Mouse (Mus musculus): ENCODE data around the gene Gstt1. TPM values are rescaled to one million over a fixed set of nuclear protein-coding genes. Genes with fewer than 3 reads are reported as not detected.

Gstt1 gene
- polyA plus RNA-seq, 1 experiment = 19.2 TPM

GRCm38 (mm10) chr10:75762413-75762812, 36.0 kb downstream of the Gstt1 start:
- peaks cover 3% of the 10 kb centered on the region; the same call in 1 of the 2 replicates for H3K36me3 ChIP-seq (ENCODE audit: control insufficient read depth, insufficient read depth, low read length)
- no peak for DNase-seq
- no peak overlapping the region for H3K4me3 ChIP-seq (ENCODE audit: control insufficient read depth, insufficient read depth, low read length)
- no peak overlapping the region for H3K27ac ChIP-seq (ENCODE audit: control insufficient read depth, insufficient read depth, low read length)
- 86% methylated on average over 3 of the region's 3 CpGs for WGBS
- TF ChIP-seq CTCF (IDR thresholded peaks at IDR 0.05; ENCODE audit: borderline replicate concordance, control insufficient read depth, extremely low read depth, insufficient read depth, low read length, poor library complexity) = no peak
- H3K27me3 ChIP-seq (ENCODE audit: control insufficient read depth, insufficient read depth, low read length) = no peaks in the 10 kb centered on the region
- H3K4me1 ChIP-seq (replicated peaks; ENCODE audit: control insufficient read depth, insufficient read depth, low read length) = peaks cover 5% of the 10 kb centered on the region

GRCm38 (mm10) chr10:75760311-75760710, 38.1 kb downstream of the Gstt1 start:
- Histone ChIP-seq H3K4me3 (ENCODE audit: control insufficient read depth, insufficient read depth, low read length) (no peak overlapping the region), H3K27ac (ENCODE audit: control insufficient read depth, insufficient read depth, low read length) (no peak overlapping the region), H3K27me3 (ENCODE audit: control insufficient read depth, insufficient read depth, low read length) (no peaks in the 10 kb centered on the region), H3K4me1 (replicated peaks; ENCODE audit: control insufficient read depth, insufficient read depth, low read length) (peaks cover 5% of the 10 kb centered on the region), H3K36me3 (ENCODE audit: control insufficient read depth, insufficient read depth, low read length) (peaks cover 3% of the 10 kb centered on the region)
- DNase-seq = no peak
- whole genome bisulfite sequencing = 98% methylated on average over 3 of the region's 3 CpGs
- TF ChIP-seq CTCF (IDR thresholded peaks at IDR 0.05; ENCODE audit: borderline replicate concordance, control insufficient read depth, extremely low read depth, insufficient read depth, low read length, poor library complexity) (no peak), POLR2A (IDR thresholded peaks at IDR 0.05; ENCODE audit: control insufficient read depth, extremely low read depth, insufficient read depth, low read length, poor library complexity) (no peak)

- TF ChIP-seq POLR2A (IDR thresholded peaks at IDR 0.05; ENCODE audit: control insufficient read depth, extremely low read depth, insufficient read depth, low read length, poor library complexity) = no peak
- TF ChIP-seq CTCF (IDR thresholded peaks at IDR 0.05; ENCODE audit: borderline replicate concordance, control insufficient read depth, extremely low read depth, insufficient read depth, low read length, poor library complexity) = no peak
- 92% methylated on average over 11 of the region's 11 CpGs for whole genome bisulfite sequencing
- no peak overlapping the region for H3K27ac ChIP-seq (ENCODE audit: control insufficient read depth, insufficient read depth, low read length)
These were observed 41.7 kb downstream of the Gstt1 start for GRCm38 (mm10) chr10:75756719-75757118.

GRCm38 (mm10) chr10:75744017-75744416, 54.4 kb downstream of the Gstt1 start:
- peaks cover 62% of the 10 kb centered on the region for H3K36me3 ChIP-seq (ENCODE audit: control insufficient read depth, insufficient read depth, low read length)
- no peak for TF ChIP-seq POLR2A (IDR thresholded peaks at IDR 0.05; ENCODE audit: control insufficient read depth, extremely low read depth, insufficient read depth, low read length, poor library complexity)
- TF ChIP-seq CTCF (IDR thresholded peaks at IDR 0.05; ENCODE audit: borderline replicate concordance, control insufficient read depth, extremely low read depth, insufficient read depth, low read length, poor library complexity) = no peak
- H3K4me3 ChIP-seq (ENCODE audit: control insufficient read depth, insufficient read depth, low read length) = no peak overlapping the region
- H3K27me3 ChIP-seq (ENCODE audit: control insufficient read depth, insufficient read depth, low read length) = no peaks in the 10 kb centered on the region
- H3K27ac ChIP-seq (ENCODE audit: control insufficient read depth, insufficient read depth, low read length) = no peak overlapping the region
- 57% methylated on average over 3 of the region's 3 CpGs for WGBS
- DNase-seq = peak; percentile 78
- no peaks in the 10 kb centered on the region for H3K4me1 ChIP-seq (replicated peaks; ENCODE audit: control insufficient read depth, insufficient read depth, low read length)

More at GRCm38 (mm10) chr10:75756719-75757118, 41.7 kb downstream of the Gstt1 start:
- DNase-seq = no peak
- H3K27me3 ChIP-seq (ENCODE audit: control insufficient read depth, insufficient read depth, low read length) = no peaks in the 10 kb centered on the region
- peaks cover 29% of the 10 kb centered on the region for H3K36me3 ChIP-seq (ENCODE audit: control insufficient read depth, insufficient read depth, low read length)
- H3K4me3 ChIP-seq (ENCODE audit: control insufficient read depth, insufficient read depth, low read length) = no peak overlapping the region
- no peaks in the 10 kb centered on the region for H3K4me1 ChIP-seq (replicated peaks; ENCODE audit: control insufficient read depth, insufficient read depth, low read length)

- peaks cover 64% of the 10 kb centered on the region for H3K36me3 ChIP-seq (ENCODE audit: control insufficient read depth, insufficient read depth, low read length)
- H3K4me3 ChIP-seq (ENCODE audit: control insufficient read depth, insufficient read depth, low read length) = no peak overlapping the region
- TF ChIP-seq CTCF (IDR thresholded peaks at IDR 0.05; ENCODE audit: borderline replicate concordance, control insufficient read depth, extremely low read depth, insufficient read depth, low read length, poor library complexity) (no peak), POLR2A (IDR thresholded peaks at IDR 0.05; ENCODE audit: control insufficient read depth, extremely low read depth, insufficient read depth, low read length, poor library complexity) (no peak)
- DNase-seq = no peak
- H3K4me1 ChIP-seq (replicated peaks; ENCODE audit: control insufficient read depth, insufficient read depth, low read length) = no peaks in the 10 kb centered on the region
- H3K27me3 ChIP-seq (ENCODE audit: control insufficient read depth, insufficient read depth, low read length) = no peaks in the 10 kb centered on the region
- H3K27ac ChIP-seq (ENCODE audit: control insufficient read depth, insufficient read depth, low read length) = no peak overlapping the region
- WGBS = 97% methylated on average over 12 of the region's 12 CpGs
These were observed 55.0 kb downstream of the Gstt1 start for GRCm38 (mm10) chr10:75743369-75743768.

- Histone ChIP-seq H3K36me3 (ENCODE audit: control insufficient read depth, insufficient read depth, low read length) (peaks cover 57% of the 10 kb centered on the region), H3K27ac (ENCODE audit: control insufficient read depth, insufficient read depth, low read length) (no peak overlapping the region), H3K4me1 (replicated peaks; ENCODE audit: control insufficient read depth, insufficient read depth, low read length) (no peaks in the 10 kb centered on the region), H3K4me3 (ENCODE audit: control insufficient read depth, insufficient read depth, low read length) (no peak overlapping the region), H3K27me3 (ENCODE audit: control insufficient read depth, insufficient read depth, low read length) (no peaks in the 10 kb centered on the region)
- no peak for DNase-seq
- 95% methylated on average over 3 of the region's 3 CpGs for WGBS
- TF ChIP-seq CTCF (IDR thresholded peaks at IDR 0.05; ENCODE audit: borderline replicate concordance, control insufficient read depth, extremely low read depth, insufficient read depth, low read length, poor library complexity) = no peak
- TF ChIP-seq POLR2A (IDR thresholded peaks at IDR 0.05; ENCODE audit: control insufficient read depth, extremely low read depth, insufficient read depth, low read length, poor library complexity) = no peak
These were observed 57.5 kb downstream of the Gstt1 start for GRCm38 (mm10) chr10:75740866-75741265.

Other genes starting within 250 kb of the Gstt1 start
- 1.8 and 2.2 TPM in 2 replicates for gene Lrrc75b, start 238.3 kb downstream of the Gstt1 start, polyA plus RNA-seq (2012; rRNA removed)
- gene Ggt1, start 237.0 kb downstream of the Gstt1 start, polyA plus RNA-seq (2012; rRNA removed) = 5.6 and 6.9 TPM in 2 replicates
- 49.5 and 73.6 TPM in 2 replicates for gene Ggt5, start 209.2 kb downstream of the Gstt1 start, polyA plus RNA-seq (2012; rRNA removed)
- 11.1 and 11.2 TPM in 2 replicates for gene Susd2, start 154.6 kb downstream of the Gstt1 start, polyA plus RNA-seq (2012; rRNA removed)
- gene Cabin1, start 34.2 kb downstream of the Gstt1 start, polyA plus RNA-seq (2012; rRNA removed) = 82.3 and 89.2 TPM in 2 replicates
- gene Ddt, start 25.2 kb downstream of the Gstt1 start, polyA plus RNA-seq (2012; rRNA removed) = 66.8 and 77.3 TPM in 2 replicates
- gene Gm20441, start 17.6 kb downstream of the Gstt1 start, polyA plus RNA-seq (2012; rRNA removed) = not detected in 2 replicates
- gene Gstt3, start 17.2 kb downstream of the Gstt1 start, polyA plus RNA-seq (2012; rRNA removed) = 7.7 and 8.6 TPM in 2 replicates
- 0.19 and 0.26 TPM in 2 replicates for gene Gstt4, start 24.0 kb upstream of the Gstt1 start, polyA plus RNA-seq (2012; rRNA removed)
- 174 and 216 TPM in 2 replicates for gene Gstt2, start 38.8 kb upstream of the Gstt1 start, polyA plus RNA-seq (2012; rRNA removed)
- gene Mif, start 61.7 kb upstream of the Gstt1 start, polyA plus RNA-seq (2012; rRNA removed) = 1,833 and 2,007 TPM in 2 replicates
- 11.6 and 19.0 TPM in 2 replicates for gene Derl3, start 94.8 kb upstream of the Gstt1 start, polyA plus RNA-seq (2012; rRNA removed)
- 63.0 and 75.5 TPM in 2 replicates for gene Smarcb1, start 123.0 kb upstream of the Gstt1 start, polyA plus RNA-seq (2012; rRNA removed)
- 172 and 198 TPM in 2 replicates for gene Chchd10, start 134.5 kb upstream of the Gstt1 start, polyA plus RNA-seq (2012; rRNA removed)
- gene Mmp11, start 137.9 kb upstream of the Gstt1 start, polyA plus RNA-seq (2012; rRNA removed) = 7.5 and 9.3 TPM in 2 replicates
- 0.42 TPM in 1 of 2 replicates, not detected in the other for gene Gm867, start 142.1 kb upstream of the Gstt1 start, polyA plus RNA-seq (2012; rRNA removed)
- gene Vpreb3, start 144.5 kb upstream of the Gstt1 start, polyA plus RNA-seq (2012; rRNA removed) = 3.1 and 4.8 TPM in 2 replicates
- gene Gm5134, start 155.9 kb upstream of the Gstt1 start, polyA plus RNA-seq (2012; rRNA removed) = 4.0 and 4.3 TPM in 2 replicates
- 14.5 and 18.0 TPM in 2 replicates for gene Zfp280b, start 234.1 kb upstream of the Gstt1 start, polyA plus RNA-seq (2012; rRNA removed)